Mouse (Mus musculus) kidney, embryonic 15.5 days (tissue): ENCODE measurements around the gene Teddm1b. TPM values are rescaled to one million over a fixed set of nuclear protein-coding genes. Genes with fewer than 3 reads are reported as not detected.
A peak's percentile ranks its signal among the peaks of the same experiment; 100 is the strongest.

Experiments
- ATAC-seq: fragments of 200-750 bp; cut with Nextera tagmentation; replicated peaks from 2 replicates; pipeline ENCODE4 v1.8.0; 2017; ENCODE audit warnings: moderate TSS enrichment; ENCODE audit not compliant: low FRiP score
- H3K27ac ChIP-seq: fragments of 300-500 bp; sonication (generic); 2 replicates; pipeline ENCODE4 v1.5.1; 2015; ENCODE audit warnings: mild to moderate bottlenecking, inconsistent platforms
- H3K27me3 ChIP-seq: fragments of 300-500 bp; sonication (generic); 2 replicates; pipeline ENCODE4 v1.6.1; 2015; ENCODE audit warnings: inconsistent platforms
- H3K36me3 ChIP-seq: fragments of 300-500 bp; sonication (generic); 2 replicates; pipeline ENCODE4 v1.6.1; 2015; ENCODE audit warnings: inconsistent platforms
- H3K4me1 ChIP-seq: fragments of 300-500 bp; sonication (generic); 2 replicates; pipeline ENCODE4 v1.6.1; 2015; ENCODE audit warnings: inconsistent platforms
- H3K4me2 ChIP-seq: fragments of 300-500 bp; sonication (generic); 2 replicates; pipeline ENCODE4 v1.6.1; 2015; ENCODE audit warnings: moderate library complexity, mild to moderate bottlenecking, inconsistent platforms
- H3K4me3 ChIP-seq: fragments of 300-500 bp; sonication (generic); replicated peaks from 2 replicates; pipeline ENCODE4 v1.5.1; 2015; ENCODE audit warnings: mild to moderate bottlenecking, inconsistent platforms
- H3K9ac ChIP-seq: fragments of 300-500 bp; sonication (generic); 2 replicates; pipeline ENCODE4 v1.6.1; 2015; ENCODE audit warnings: mild to moderate bottlenecking, inconsistent platforms
- H3K9me3 ChIP-seq: fragments of 300-500 bp; sonication (generic); replicated peaks from 2 replicates; pipeline ENCODE4 v1.6.1; 2016; ENCODE audit warnings: inconsistent platforms
- WGBS: fragments of 180-500 bp; shearing (Covaris S2); methylation state at CpG from one replicate; pipeline ENCODE4 v1.1.7; 2015; ENCODE audit warnings: mixed read lengths; 5-methylcytosine and 5-hydroxymethylcytosine counted together
- microRNA-seq: library from miRNA; unstranded; fragments of <30 nt; microRNA quantifications from one replicate; pipeline ENCODE4, GENCODE M21; 2016
- polyA plus RNA-seq: library from polyadenylated mRNA; unstranded; fragments of >200 nt; fragmentation: Nextera tagmentation; extraction: Ambion mirVana; gene quantifications from 2 replicates; pipeline ENCODE4 v1.2.1, GENCODE M21; 2015

The Teddm1b gene
- polyA plus RNA-seq, 1 experiment from 2014 or later = 0.47 TPM

DNA sequence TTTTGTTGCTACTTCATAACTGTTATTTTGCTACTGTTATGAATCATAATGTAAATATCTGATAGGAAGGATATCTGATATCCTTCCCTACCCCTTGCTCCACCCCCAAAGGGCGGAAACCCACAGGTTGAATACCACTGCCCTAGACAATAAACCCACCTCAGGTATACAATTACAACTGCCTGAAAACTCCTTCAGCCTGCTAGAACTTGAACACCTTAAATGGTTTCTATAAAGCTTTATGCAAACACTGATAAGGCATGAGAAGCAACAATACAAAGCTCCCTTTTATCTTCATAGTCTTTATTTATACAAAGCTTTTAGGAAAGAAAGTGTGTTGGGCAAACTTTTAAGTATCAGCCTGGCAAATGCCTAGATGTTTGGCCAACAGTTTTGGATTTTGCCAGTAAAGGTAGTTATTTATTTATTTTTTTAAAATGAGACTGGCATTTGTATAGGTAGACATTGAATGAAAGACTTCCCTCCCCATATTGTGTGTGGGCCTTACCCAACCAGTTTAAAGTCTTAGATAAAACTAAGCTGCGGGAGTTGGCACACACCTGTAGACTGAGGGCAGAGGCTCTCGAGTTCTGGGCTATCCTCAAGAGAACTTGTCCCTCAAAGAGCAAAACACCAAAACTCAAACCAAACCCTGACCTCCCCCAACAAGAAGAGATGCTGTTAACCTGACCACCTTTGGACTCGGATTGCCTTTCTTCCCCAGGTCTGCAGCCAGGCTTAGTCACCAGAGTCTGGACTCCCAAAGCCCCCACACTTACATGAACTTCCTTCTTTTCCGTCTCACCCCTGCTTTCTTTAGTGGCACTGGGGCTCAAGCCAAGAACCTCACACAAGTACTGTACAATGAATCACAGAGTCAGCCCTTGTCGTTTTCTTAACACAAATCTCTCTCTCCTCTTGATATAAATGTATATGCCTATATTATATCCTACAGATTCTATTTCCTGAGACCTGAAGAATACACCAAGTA is 50.5 kb downstream of the Teddm1b start:
- Histone ChIP-seq H3K36me3 (no peaks in the 10 kb centered on the region), H3K9me3 (no peaks in the 10 kb centered on the region), H3K4me1 (no peaks in the 10 kb centered on the region), H3K27me3 (no peaks in the 10 kb centered on the region), H3K9ac (no peak overlapping the region), H3K27ac (no peak overlapping the region), H3K4me3 (no peak overlapping the region), H3K4me2 (no peak overlapping the region)
- whole genome bisulfite sequencing = 79% methylated on average over 6 of the region's 6 CpGs
- ATAC-seq = no peak

Small RNA genes within 50 kb of the gene (microRNA-seq; reads per million reads assigned to microRNA genes)
- 8.4 reads per million, percentile 27 among the genes with 10 or more reads in this experiment for gene Mir8114

Other genes starting within 250 kb of the Teddm1b start
- 0.10 and 0.14 TPM in 2 replicates for gene Rgs8, start 221.3 kb upstream of the Teddm1b start, polyA plus RNA-seq
- 4.7 and 4.9 TPM in 2 replicates for gene Rgs16, start 134.0 kb upstream of the Teddm1b start, polyA plus RNA-seq
- gene Rnasel, start 124.9 kb upstream of the Teddm1b start, polyA plus RNA-seq = 10.4 and 11.6 TPM in 2 replicates
- gene Rgsl1, start 30.2 kb upstream of the Teddm1b start, polyA plus RNA-seq = not detected in 2 replicates
- not detected in 2 replicates for gene Teddm1a, start 17.4 kb downstream of the Teddm1b start, polyA plus RNA-seq
- 130 and 142 TPM in 2 replicates for gene Glul, start 25.6 kb downstream of the Teddm1b start, polyA plus RNA-seq
- 0.45 and 0.62 TPM in 2 replicates for gene Teddm2, start 25.9 kb downstream of the Teddm1b start, polyA plus RNA-seq